Mouse (Mus musculus) liver, adult 2 months (tissue): Measurements from ENCODE around the gene Irf5. TPM values are rescaled to one million over a fixed set of nuclear protein-coding genes. Genes with fewer than 3 reads are reported as not detected.

Source experiments
- DNase-seq: peaks from one replicate; pipeline ENCODE4 v3.0.0-alpha.2; 2011; ENCODE audit warnings: low read depth, low spot score; ENCODE audit errors: extremely low read depth
- H3K27ac ChIP-seq: fragments of 200-500 bp; replicated peaks from 2 replicates; pipeline ENCODE4 v1.5.1; 2012; ENCODE audit warnings: low read depth, mild to moderate bottlenecking, control low read depth, inconsistent platforms, low read length; ENCODE audit not compliant: insufficient read depth
- H3K27me3 ChIP-seq: fragments of 200-500 bp; 2 replicates; pipeline ENCODE4 v1.6.1; 2012; ENCODE audit warnings: mild to moderate bottlenecking, moderate library complexity, low read length, inconsistent platforms; ENCODE audit not compliant: control insufficient read depth, insufficient read depth
- H3K36me3 ChIP-seq: fragments of 200-500 bp; 2 replicates; pipeline ENCODE4 v1.6.1; 2012; ENCODE audit warnings: low read length, inconsistent platforms; ENCODE audit not compliant: control insufficient read depth, insufficient read depth
- H3K4me1 ChIP-seq: fragments of 200-500 bp; 2 replicates; pipeline ENCODE4 v1.6.1; 2011; ENCODE audit warnings: low read length; ENCODE audit not compliant: control insufficient read depth, insufficient read depth
- H3K4me3 ChIP-seq: fragments of 200-500 bp; 2 replicates; pipeline ENCODE4 v1.5.1; 2011; ENCODE audit warnings: low read depth, mild to moderate bottlenecking, control low read depth, low read length, moderate library complexity; ENCODE audit not compliant: insufficient read depth
- H3K79me2 ChIP-seq: fragments of 200-500 bp; 2 replicates; pipeline ENCODE4 v1.6.1; 2012; ENCODE audit warnings: inconsistent platforms, mild to moderate bottlenecking, low read length, moderate library complexity; ENCODE audit not compliant: control insufficient read depth, insufficient read depth
- H3K9ac ChIP-seq: fragments of 200-500 bp; 2 replicates; pipeline ENCODE4 v1.6.1; 2012; ENCODE audit warnings: low read depth, mild to moderate bottlenecking, control low read depth, inconsistent platforms, low read length
- CTCF ChIP-seq: fragments of 200-500 bp; IDR thresholded peaks from 2 replicates; pipeline ENCODE4 v1.5.1; 2011; ENCODE audit warnings: low read depth, low read length, control low read depth
- POLR2A ChIP-seq: fragments of 200-500 bp; IDR thresholded peaks from 2 replicates; pipeline ENCODE4 v1.6.1; 2011; ENCODE audit warnings: low read length, control low read depth; ENCODE audit not compliant: insufficient read depth; ENCODE audit errors: extremely low read depth
- WGBS: fragments of 180-500 bp; shearing (Covaris S2); methylation state at CpG from one replicate; pipeline ENCODE4 v1.1.7; 2018; 5-methylcytosine and 5-hydroxymethylcytosine counted together
- polyA plus RNA-seq: library from polyadenylated mRNA; depleted of rRNA; stranded (reverse); fragments of >200 nt; gene quantifications from 2 replicates; pipeline ENCODE4 v1.2.3, GENCODE M21; 2012
- total RNA-seq: library from RNA; depleted of rRNA; stranded (reverse); fragments of >200 nt; gene quantifications from 2 replicates; pipeline ENCODE4 v1.2.3, GENCODE M21; 2014

The Irf5 gene
- total and polyA plus RNA-seq, 2 experiments = 10.0 to 48.3 TPM

DNA sequence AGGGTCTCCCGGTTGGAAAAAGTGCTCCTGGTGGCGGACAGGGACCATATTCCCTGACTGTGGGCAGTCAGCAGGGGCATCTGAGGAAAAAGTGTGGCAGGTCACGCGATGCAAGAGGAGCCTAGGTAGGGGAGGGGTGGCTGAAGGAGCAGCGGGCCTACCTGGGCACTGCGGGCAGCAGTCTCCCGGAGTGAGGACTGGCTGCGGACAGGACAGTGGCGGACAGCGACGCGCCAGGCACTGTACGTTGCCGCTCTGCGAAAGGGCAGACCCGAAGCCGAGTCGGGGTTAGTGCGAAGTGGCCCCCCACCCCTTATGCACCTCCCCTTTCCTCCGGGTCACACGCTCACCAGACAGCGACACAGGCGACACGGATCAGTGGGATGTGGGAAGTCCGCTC lies 30.2 kb upstream of the Irf5 start:
- Histone ChIP-seq H3K9ac (no peak overlapping the region), H3K27ac (no peak overlapping the region), H3K79me2 (no peaks in the 10 kb centered on the region), H3K4me3 (no peak overlapping the region), H3K27me3 (no peaks in the 10 kb centered on the region), H3K4me1 (peaks cover 3% of the 10 kb centered on the region), H3K36me3 (no peaks in the 10 kb centered on the region)
- TF ChIP-seq CTCF (no peak), POLR2A (no peak)
- 61% methylated on average over 25 of the region's 25 CpGs for WGBS
- no peak for DNase-seq

DNA sequence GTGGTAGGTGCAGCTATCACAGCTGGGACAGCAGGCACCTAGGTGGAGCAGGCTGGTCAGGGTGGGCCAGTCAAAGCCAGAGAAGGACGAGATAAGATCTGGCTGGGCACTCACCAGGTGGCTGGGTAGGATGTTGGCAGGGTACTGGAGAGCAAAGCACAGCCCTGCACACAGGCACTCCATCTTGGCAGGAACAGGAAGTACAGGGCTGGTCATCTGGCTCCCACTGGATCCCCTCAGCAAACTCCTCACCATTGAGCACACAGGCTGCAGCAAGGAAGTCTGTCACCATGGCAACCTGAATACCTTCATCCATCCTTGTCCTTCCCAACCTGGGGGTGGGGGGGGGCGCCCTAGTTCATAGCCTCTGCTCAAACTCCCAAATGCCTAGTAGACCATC lies 28.6 kb upstream of the Irf5 start:
- Histone ChIP-seq H3K36me3 (no peaks in the 10 kb centered on the region), H3K4me1 (peaks cover 3% of the 10 kb centered on the region), H3K27me3 (no peaks in the 10 kb centered on the region), H3K79me2 (no peaks in the 10 kb centered on the region), H3K4me3 (no peak overlapping the region), H3K27ac (no peak overlapping the region), H3K9ac (no peak overlapping the region)
- 77% methylated on average over 2 of the region's 2 CpGs for WGBS
- no peak for DNase-seq
- TF ChIP-seq POLR2A (no peak), CTCF (no peak)

DNA sequence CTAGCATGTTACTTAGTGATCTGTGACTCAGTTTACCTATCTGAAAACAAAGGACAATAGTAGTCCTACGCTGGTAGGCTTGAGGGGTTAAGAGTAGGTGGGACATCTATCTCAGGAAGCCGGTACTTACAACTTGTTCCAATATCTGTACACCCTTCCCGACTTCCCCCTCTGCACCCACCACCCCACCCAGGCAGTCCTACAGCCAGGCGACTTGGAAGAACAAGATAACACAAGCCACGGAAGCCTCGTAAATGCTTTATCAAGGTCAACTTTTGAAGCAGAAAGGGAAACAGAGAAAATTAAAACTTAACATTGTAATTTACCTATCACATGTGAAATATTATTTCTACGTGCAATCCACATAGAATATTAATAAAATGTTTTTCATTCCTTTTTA lies 26.2 kb upstream of the Irf5 start:
- 89% methylated on average over 7 of the region's 7 CpGs for WGBS
- no peaks in the 10 kb centered on the region for H3K36me3 ChIP-seq
- no peak for TF ChIP-seq CTCF
- TF ChIP-seq POLR2A = no peak
- no peaks in the 10 kb centered on the region for H3K79me2 ChIP-seq
- H3K27me3 ChIP-seq = no peaks in the 10 kb centered on the region
- DNase-seq = no peak
- no peak overlapping the region for H3K4me3 ChIP-seq
- H3K4me1 ChIP-seq = no peaks in the 10 kb centered on the region
- H3K9ac ChIP-seq = no peak overlapping the region
- no peak overlapping the region for H3K27ac ChIP-seq

DNA sequence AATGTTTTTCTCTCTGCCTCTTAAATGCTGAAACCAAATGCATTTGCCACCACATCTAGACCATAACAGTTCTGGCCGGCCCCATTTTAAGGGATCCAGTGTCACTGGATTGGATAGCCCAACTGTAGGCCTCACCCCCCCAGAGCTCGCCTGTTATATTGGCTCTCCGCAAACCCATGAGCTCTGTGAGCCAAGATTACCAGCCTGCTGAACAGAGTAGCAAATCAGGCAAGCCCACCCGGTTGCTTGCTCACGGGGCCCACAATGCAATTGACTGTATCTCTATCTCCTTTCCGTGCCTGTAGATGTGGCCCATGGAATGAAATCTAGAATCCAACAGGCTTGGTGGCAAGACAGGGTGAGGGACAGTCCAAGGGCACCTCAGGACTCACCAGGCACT lies 25.6 kb upstream of the Irf5 start:
- Histone ChIP-seq H3K9ac (no peak overlapping the region), H3K36me3 (no peaks in the 10 kb centered on the region), H3K4me1 (no peaks in the 10 kb centered on the region), H3K4me3 (no peak overlapping the region), H3K27ac (no peak overlapping the region), H3K27me3 (no peaks in the 10 kb centered on the region), H3K79me2 (no peaks in the 10 kb centered on the region)
- WGBS = 97% methylated on average over 6 of the region's 6 CpGs
- TF ChIP-seq POLR2A (no peak), CTCF (no peak)
- DNase-seq = no peak

DNA sequence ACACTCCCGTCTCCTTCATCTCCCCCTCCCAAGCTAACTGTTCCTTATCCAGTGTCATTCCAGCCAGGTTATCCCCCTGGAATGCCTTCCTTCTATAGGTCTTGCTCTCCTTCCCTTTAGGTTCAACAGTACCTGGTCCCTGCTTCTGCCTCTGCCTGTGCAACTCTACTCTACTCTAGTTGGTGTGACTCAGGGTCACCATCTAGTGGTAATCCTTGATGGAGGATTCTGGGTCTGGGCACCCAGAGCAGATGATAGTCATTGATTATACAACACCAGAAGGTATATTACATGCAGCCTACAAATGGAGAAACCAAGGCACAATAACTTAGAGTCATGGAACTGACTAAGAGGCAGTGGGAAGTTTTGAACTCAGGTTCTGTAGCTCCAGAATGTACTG lies 24.8 kb upstream of the Irf5 start:
- H3K27ac ChIP-seq = no peak overlapping the region
- H3K4me3 ChIP-seq = no peak overlapping the region
- DNase-seq = no peak
- TF ChIP-seq POLR2A (no peak), CTCF (no peak)
- no peaks in the 10 kb centered on the region for H3K79me2 ChIP-seq
- no peaks in the 10 kb centered on the region for H3K36me3 ChIP-seq
- WGBS = 100% methylated on average over 1 of the region's 1 CpGs
- H3K4me1 ChIP-seq = no peaks in the 10 kb centered on the region
- no peaks in the 10 kb centered on the region for H3K27me3 ChIP-seq
- no peak overlapping the region for H3K9ac ChIP-seq

DNA sequence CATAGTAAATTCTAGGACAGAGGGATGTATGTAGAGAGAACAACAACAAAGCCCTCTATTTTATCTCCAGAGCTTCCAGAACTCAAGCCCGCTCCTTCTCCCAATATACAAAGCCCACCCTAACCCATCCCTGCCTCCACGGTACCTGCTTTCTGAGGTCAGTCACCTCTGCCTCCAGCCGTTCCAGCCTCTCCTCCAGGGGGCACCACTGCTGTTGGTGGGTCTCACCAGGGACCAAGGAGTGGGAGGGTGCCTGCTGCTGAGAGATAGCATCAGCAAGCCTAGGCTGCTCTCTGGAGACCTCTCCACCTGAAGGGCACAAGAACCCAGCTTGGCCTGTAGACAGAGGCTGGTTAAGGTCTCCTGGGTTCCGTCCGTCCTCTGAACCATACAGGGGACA lies 20.9 kb upstream of the Irf5 start:
- no peak for TF ChIP-seq POLR2A
- TF ChIP-seq CTCF = no peak
- DNase-seq = no peak
- no peaks in the 10 kb centered on the region for H3K27me3 ChIP-seq

More for the DNA sequence above, 20.9 kb upstream of the Irf5 start:
- Histone ChIP-seq H3K36me3 (no peaks in the 10 kb centered on the region), H3K9ac (no peak overlapping the region), H3K79me2 (no peaks in the 10 kb centered on the region; the same call in 1 of the 2 replicates), H3K4me1 (no peaks in the 10 kb centered on the region; the same call in 1 of the 2 replicates), H3K4me3 (no peak overlapping the region), H3K27ac (no peak overlapping the region)
- WGBS = 93% methylated on average over 5 of the region's 5 CpGs
